In genomic region chr6:128361901-128362300, GRCm38 (mm10) we compare ENCODE assay signal across 8 mouse cellular contexts. TPM values are rescaled to one million over a fixed set of nuclear protein-coding genes. Genes with fewer than 3 reads are reported as not detected.
DNase-seq lines count a peak whose midpoint lies in the region; ATAC-seq and TF ChIP-seq lines count a peak whose summit lies in the region.

No protein-coding gene starts in this region.

- H3K4me2 ChIP-seq in forebrain, embryonic 13.5 days = peak overlapping the region; percentile 91
- H3K4me2 ChIP-seq in liver, postnatal 0 days (ENCODE audit: low read depth, low read length) = peak overlapping the region; percentile 97

- peaks cover 31% of the 10 kb centered on the region for H3K4me1 ChIP-seq in heart, embryonic 10.5 days
- peaks cover 79% of the 10 kb centered on the region for H3K4me1 ChIP-seq in E14TG2a.4 (replicated peaks; ENCODE audit: low read depth, low read length)
- peaks cover 51% of the 10 kb centered on the region for H3K4me1 ChIP-seq in forebrain, embryonic 13.5 days
- peaks cover 19% of the 10 kb centered on the region for H3K4me1 ChIP-seq in liver, postnatal 0 days (ENCODE audit: insufficient read depth)

- ATAC-seq in forebrain, embryonic 13.5 days = no peak
- ATAC-seq in liver, postnatal 0 days = no peak

- peak overlapping the region; percentile 93 for H3K9ac ChIP-seq in forebrain, embryonic 13.5 days
- H3K9ac ChIP-seq in liver, postnatal 0 days (replicated peaks) = peak overlapping the region; percentile 97

- no peak for TF ChIP-seq CTCF in E14TG2a.4 (conservative IDR thresholded peaks at IDR 0.05; ENCODE audit: low read length)
- TF ChIP-seq CTCF in liver, postnatal 0 days (IDR thresholded peaks at IDR 0.05; ENCODE audit: low read depth) = no peak

- no peak for TF ChIP-seq EP300 in liver, postnatal 0 days (IDR thresholded peaks at IDR 0.05; ENCODE audit: low read depth)

- no peaks in the 10 kb centered on the region for H3K27me3 ChIP-seq in heart, embryonic 10.5 days (ENCODE audit: insufficient read depth, poor library complexity, severe bottlenecking)
- H3K27me3 ChIP-seq in E14TG2a.4 (ENCODE audit: insufficient read depth, low read length) = no peaks in the 10 kb centered on the region
- H3K27me3 ChIP-seq in forebrain, embryonic 13.5 days = no peaks in the 10 kb centered on the region
- no peaks in the 10 kb centered on the region for H3K27me3 ChIP-seq in liver, postnatal 0 days (ENCODE audit: insufficient read depth, low read length)

- H3K9me3 ChIP-seq in heart, embryonic 10.5 days = no peaks in the 10 kb centered on the region
- H3K9me3 ChIP-seq in E14TG2a.4 (ENCODE audit: low read length) = no peaks in the 10 kb centered on the region
- no peaks in the 10 kb centered on the region for H3K9me3 ChIP-seq in forebrain, embryonic 13.5 days (replicated peaks)
- H3K9me3 ChIP-seq in liver, postnatal 0 days (ENCODE audit: low read length) = no peaks in the 10 kb centered on the region

- intact Hi-C loops in heart, postnatal 14 days (cut with DNase I) = no loop called here

- H3K4me3 ChIP-seq in heart, embryonic 10.5 days = peak overlapping the region; percentile 88
- peak overlapping the region; percentile 91 for H3K4me3 ChIP-seq in E14TG2a.4 (replicated peaks; ENCODE audit: low read length)
- peak overlapping the region; percentile 93 for H3K4me3 ChIP-seq in forebrain, embryonic 13.5 days
- H3K4me3 ChIP-seq in liver, postnatal 0 days (ENCODE audit: low read depth, low read length) = peak overlapping the region; percentile 96

- H3K27ac ChIP-seq in heart, embryonic 10.5 days = peak overlapping the region; percentile 98
- peak overlapping the region; percentile 92 for H3K27ac ChIP-seq in forebrain, embryonic 13.5 days
- H3K27ac ChIP-seq in liver, postnatal 0 days (ENCODE audit: low read depth) = peak overlapping the region; percentile 94

- 19% methylated on average over 9 of the region's 9 CpGs for WGBS in heart, embryonic 10.5 days
- 13% methylated on average over 9 of the region's 9 CpGs for WGBS in forebrain, embryonic 13.5 days
- 15% methylated on average over 9 of the region's 9 CpGs for WGBS in liver, postnatal 0 days (ENCODE audit: insufficient replicate concordance)

- no peak for DNase-seq in heart, embryonic 10.5 days (ENCODE audit: low spot score)
- no peak for DNase-seq in heart, postnatal 14 days
- DNase-seq in liver, postnatal 0 days = no peak
- DNase-seq in left cerebral cortex, adult 9 months (ENCODE audit: low spot score in 2 of 2) = no peak
- no peak for DNase-seq in cerebellum, adult 9-11 months
- no peak for DNase-seq in spleen, adult 18-20 months

- peaks cover 42% of the 10 kb centered on the region for H3K36me3 ChIP-seq in heart, embryonic 10.5 days
- peaks cover 65% of the 10 kb centered on the region for H3K36me3 ChIP-seq in E14TG2a.4 (ENCODE audit: insufficient read depth, low read length)
- peaks cover 35% of the 10 kb centered on the region for H3K36me3 ChIP-seq in forebrain, embryonic 13.5 days (ENCODE audit: poor library complexity, severe bottlenecking)
- H3K36me3 ChIP-seq in liver, postnatal 0 days (replicated peaks; ENCODE audit: insufficient read depth, low read length) = peaks cover 26% of the 10 kb centered on the region

RNA-seq across cellular contexts. Expression of gene Rhno1, which starts 0.8 kb away (rescaled TPM):
- 97.3 and 121 TPM in 2 replicates for polyA plus RNA-seq in heart, embryonic 10.5 days (2016; fragmentation: Nextera tagmentation; extraction: Ambion mirVana)
- total RNA-seq in heart, postnatal 14 days (2021) = 10 to 100 TPM; 10.3 to 12.9 TPM
- 180 TPM in 2 replicates for polyA plus RNA-seq in forebrain, embryonic 13.5 days (2015; fragmentation: Nextera tagmentation; extraction: Ambion mirVana)
- 30.0 and 31.3 TPM in 2 replicates for polyA plus RNA-seq in liver, postnatal 0 days (2015; fragmentation: Nextera tagmentation; extraction: Ambion mirVana)

RNA-seq across cellular contexts. Expression of gene Foxm1, which starts 0.9 kb away (rescaled TPM):
- polyA plus RNA-seq in heart, embryonic 10.5 days (2016; fragmentation: Nextera tagmentation; extraction: Ambion mirVana) = 31.2 and 33.4 TPM in 2 replicates
- total RNA-seq in heart, postnatal 14 days (2021) = 1 to 10 TPM; 4.1 to 6.3 TPM
- 42.5 and 44.0 TPM in 2 replicates for polyA plus RNA-seq in forebrain, embryonic 13.5 days (2015; fragmentation: Nextera tagmentation; extraction: Ambion mirVana)
- polyA plus RNA-seq in liver, postnatal 0 days (2015; fragmentation: Nextera tagmentation; extraction: Ambion mirVana) = 5.5 and 5.7 TPM in 2 replicates

RNA-seq across cellular contexts. Expression of gene Tulp3, which starts 6.2 kb away (rescaled TPM):
- 13.1 and 16.1 TPM in 2 replicates for polyA plus RNA-seq in heart, embryonic 10.5 days (2016; fragmentation: Nextera tagmentation; extraction: Ambion mirVana)
- total RNA-seq in heart, postnatal 14 days (2021) = 1 to 10 TPM; 8.0 to 8.3 TPM
- 15.9 and 17.5 TPM in 2 replicates for polyA plus RNA-seq in forebrain, embryonic 13.5 days (2015; fragmentation: Nextera tagmentation; extraction: Ambion mirVana)
- polyA plus RNA-seq in liver, postnatal 0 days (2015; fragmentation: Nextera tagmentation; extraction: Ambion mirVana) = 0.81 and 1.2 TPM in 2 replicates

RNA-seq across cellular contexts. Expression of gene Tex52, which starts 13.4 kb away (rescaled TPM):
- 0.29 TPM in 1 of 2 replicates, not detected in the other for polyA plus RNA-seq in heart, embryonic 10.5 days (2016; fragmentation: Nextera tagmentation; extraction: Ambion mirVana)
- total RNA-seq in heart, postnatal 14 days (2021) = not detected
- polyA plus RNA-seq in forebrain, embryonic 13.5 days (2015; fragmentation: Nextera tagmentation; extraction: Ambion mirVana) = 1.0 and 1.2 TPM in 2 replicates
- not detected in 2 replicates for polyA plus RNA-seq in liver, postnatal 0 days (2015; fragmentation: Nextera tagmentation; extraction: Ambion mirVana)

RNA-seq across cellular contexts. Expression of gene Gm44596, which starts 13.4 kb away (rescaled TPM):
- not detected in 2 replicates for polyA plus RNA-seq in heart, embryonic 10.5 days (2016; fragmentation: Nextera tagmentation; extraction: Ambion mirVana)
- not detected for total RNA-seq in heart, postnatal 14 days (2021)
- polyA plus RNA-seq in forebrain, embryonic 13.5 days (2015; fragmentation: Nextera tagmentation; extraction: Ambion mirVana) = not detected in 2 replicates
- not detected in 2 replicates for polyA plus RNA-seq in liver, postnatal 0 days (2015; fragmentation: Nextera tagmentation; extraction: Ambion mirVana)
